Mouse (Mus musculus): Measurements from ENCODE around the gene Casp7. TPM values are rescaled to one million over a fixed set of nuclear protein-coding genes. Genes with fewer than 3 reads are reported as not detected.
A peak's percentile ranks its signal among the peaks of the same experiment; 100 is the strongest.

The Casp7 gene
- total and polyA plus RNA-seq, 3 experiments: 69.4 to 70.4 TPM; not detected in 1

DNA sequence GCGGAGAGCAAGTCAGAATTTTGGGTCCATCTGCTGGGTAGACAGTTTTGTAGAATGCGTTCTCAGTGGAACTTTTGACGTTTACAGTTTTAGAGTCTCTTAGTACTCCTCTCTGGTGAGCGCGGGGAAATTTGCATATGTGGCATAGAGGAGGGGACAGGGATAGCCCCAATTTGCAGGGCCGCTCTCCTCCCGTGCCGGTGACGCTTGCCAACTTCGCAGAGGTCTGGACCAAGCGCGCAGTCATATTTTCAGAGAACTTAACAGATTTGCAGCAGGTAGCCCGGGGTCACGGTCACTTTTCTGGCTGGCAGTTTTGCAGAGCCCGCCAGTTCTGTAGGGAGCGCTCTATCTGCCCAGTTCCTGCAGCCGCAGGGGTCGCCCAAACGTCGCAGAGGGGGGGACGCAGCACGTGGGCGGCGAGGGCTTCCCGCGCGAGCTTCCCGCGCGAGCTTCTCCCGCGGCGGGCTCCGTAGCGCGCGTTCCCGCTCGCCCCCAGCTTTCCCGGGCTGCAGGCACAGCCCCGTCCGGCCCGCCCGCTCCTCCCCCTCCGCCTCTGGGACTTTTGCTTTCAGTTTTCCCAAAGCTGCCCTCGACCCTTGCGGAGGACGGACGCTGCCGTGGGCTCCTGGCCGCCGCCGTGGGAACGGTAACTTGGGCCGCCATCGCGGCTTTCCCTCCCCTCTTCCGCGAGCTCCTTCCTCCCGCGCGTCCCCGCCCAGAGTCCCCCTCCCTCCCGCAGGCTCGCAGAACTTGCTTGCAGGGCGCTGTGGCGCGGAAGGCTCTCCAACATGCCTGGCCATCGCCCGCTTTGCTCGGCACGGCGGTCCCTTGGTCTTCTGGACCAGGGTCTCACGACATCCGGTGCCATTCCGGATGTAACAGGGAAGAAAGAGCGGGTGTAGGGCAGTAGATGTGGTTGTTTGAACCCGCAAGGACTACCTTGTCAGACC lies at the start of gene Casp7 (continued):
- TF ChIP-seq SIN3A (IDR thresholded peaks at IDR 0.05; ENCODE audit: low read length) (peak; percentile 18; the same call in 1 of the 2 replicates), MXI1 (IDR thresholded peaks at IDR 0.05; ENCODE audit: low read depth, low read length) (peak; percentile 67), UBTF (IDR thresholded peaks at IDR 0.05; ENCODE audit: borderline replicate concordance, insufficient read depth, low read depth, low read length) (0 out of 2 replicates have a peak, but pooled peaks have one; percentile 46), ELF1 (IDR thresholded peaks at IDR 0.05; ENCODE audit: low read depth, low read length) (no peak), MAFK (IDR thresholded peaks at IDR 0.05; ENCODE audit: borderline replicate concordance, low read depth, low read length) (no peak)

DNA sequence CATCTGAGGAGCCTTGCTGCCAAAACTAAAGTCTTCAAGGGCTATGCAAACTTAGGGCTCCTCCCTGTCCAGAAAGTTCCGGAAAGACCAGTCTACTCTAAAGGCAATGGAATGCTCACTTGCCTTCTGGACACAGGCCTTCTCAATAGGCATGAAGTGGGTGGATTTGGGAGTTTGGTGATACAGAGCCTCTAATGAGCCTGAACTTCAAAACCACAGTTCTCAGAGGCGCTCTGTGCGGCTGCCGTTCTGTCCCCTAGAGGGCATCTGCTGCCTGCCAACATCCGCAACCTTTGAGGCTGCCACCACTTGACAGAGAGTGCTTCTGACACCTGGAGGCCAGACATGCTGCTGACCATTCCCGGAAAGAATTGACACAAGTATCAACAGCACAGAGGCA lies 47.6 kb upstream of the Casp7 start:
- H3K9me3 ChIP-seq (replicated peaks; ENCODE audit: insufficient read depth, low read length): no peaks in the 10 kb centered on the region
- H3K4me1 ChIP-seq (ENCODE audit: control insufficient read depth in 1 of 2, insufficient read depth in 2 of 2, low read length in 2 of 2): no peaks in the 10 kb centered on the region
- H3K9ac ChIP-seq (ENCODE audit: control insufficient read depth, low read depth, low read length, poor library complexity, severe bottlenecking): no peak overlapping the region
- H3K79me2 ChIP-seq (ENCODE audit: control insufficient read depth, insufficient read depth, low read length, poor library complexity): no peaks in the 10 kb centered on the region
- DNase-seq (ENCODE audit: low read depth, low spot score): peak; percentile 35
- H3K27me3 ChIP-seq (ENCODE audit: control insufficient read depth in 1 of 2, insufficient read depth in 2 of 2, low read length in 2 of 2): peaks cover 0 to 4% of the 10 kb centered on the region in 2 experiments; a peak in 1 of 4 replicates
- H3K4me3 ChIP-seq (ENCODE audit: control insufficient read depth in 1 of 2, insufficient read depth in 1 of 2, low read depth in 2 of 2, low read length in 2 of 2): no peak overlapping the region
- TF ChIP-seq SMC3 (IDR thresholded peaks at IDR 0.05; ENCODE audit: low read depth, low read length) (peak; percentile 47), RAD21 (IDR thresholded peaks at IDR 0.05; ENCODE audit: low read depth, low read length) (peak; percentile 47), JUND (IDR thresholded peaks at IDR 0.05; ENCODE audit: low read depth, low read length) (no peak), CTCF (IDR thresholded peaks at IDR 0.05 in 2 of 3, conservative IDR thresholded peaks at IDR 0.05 in 1 of 3; ENCODE audit: control insufficient read depth in 1 of 3, insufficient read depth in 1 of 3, low read depth in 2 of 3, low read length in 3 of 3, poor library complexity in 1 of 3, severe bottlenecking in 1 of 3) (peak in 2 of 3 experiments; percentile 57 to 60; a peak in 4 of 6 replicates), POLR2A (IDR thresholded peaks at IDR 0.05; ENCODE audit: control insufficient read depth in 1 of 2, insufficient read depth in 1 of 2, low read depth in 1 of 2, low read length in 2 of 2, poor library complexity in 1 of 2) (no peak)
- H3K36me3 ChIP-seq (ENCODE audit: control insufficient read depth in 1 of 2, insufficient read depth in 2 of 2, low read length in 2 of 2): no peaks in the 10 kb centered on the region
- no peak overlapping the region for H3K27ac ChIP-seq (ENCODE audit: control insufficient read depth, low read depth, low read length)

DNA sequence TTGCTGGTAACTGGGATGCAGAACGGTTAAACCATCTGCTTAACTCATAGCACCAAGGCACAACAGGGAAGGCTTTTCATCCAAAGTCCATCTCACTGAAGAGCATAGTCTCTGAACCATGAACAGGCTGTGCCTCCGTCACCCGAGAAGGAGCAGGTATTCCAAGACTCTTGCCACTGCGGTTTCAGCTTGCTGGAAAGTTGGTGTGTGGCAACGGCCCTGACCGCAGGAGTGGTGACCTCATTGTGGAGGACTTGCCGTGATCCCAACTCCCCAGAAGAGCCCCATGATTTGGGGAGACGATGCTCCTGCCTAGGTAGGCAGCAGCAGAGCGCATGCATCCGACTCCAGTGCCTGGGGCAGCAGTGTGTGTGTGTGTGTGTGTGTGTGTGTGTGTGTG lies 43.2 kb upstream of the Casp7 start:
- DNase-seq (ENCODE audit: low read depth, low spot score): no peak
- no peak overlapping the region for H3K27ac ChIP-seq (ENCODE audit: control insufficient read depth, low read depth, low read length)
- H3K9me3 ChIP-seq (replicated peaks; ENCODE audit: insufficient read depth, low read length): no peaks in the 10 kb centered on the region
- TF ChIP-seq ETS1 (IDR thresholded peaks at IDR 0.05; ENCODE audit: low read depth, low read length) (no peak), MAX (IDR thresholded peaks at IDR 0.05; ENCODE audit: low read length) (no peak), USF1 (IDR thresholded peaks at IDR 0.05; ENCODE audit: low read depth, low read length) (no peak), NRF1 (IDR thresholded peaks at IDR 0.05; ENCODE audit: insufficient read depth, low read depth, low read length, poor library complexity, severe bottlenecking) (no peak), MYC (IDR thresholded peaks at IDR 0.05; ENCODE audit: low read depth, low read length) (no peak), TCF12 (IDR thresholded peaks at IDR 0.05; ENCODE audit: low read depth, low read length) (no peak), ZMIZ1 (IDR thresholded peaks at IDR 0.05; ENCODE audit: low read depth, low read length) (no peak), GABPA (IDR thresholded peaks at IDR 0.05; ENCODE audit: low read depth, low read length) (no peak), JUND (IDR thresholded peaks at IDR 0.05; ENCODE audit: low read depth, low read length) (no peak), HCFC1 (IDR thresholded peaks at IDR 0.05; ENCODE audit: low read depth, low read length) (no peak), UBTF (IDR thresholded peaks at IDR 0.05; ENCODE audit: borderline replicate concordance, insufficient read depth, low read depth, low read length) (no peak), CHD1 (IDR thresholded peaks at IDR 0.05; ENCODE audit: low read depth, low read length) (no peak), CHD2 (IDR thresholded peaks at IDR 0.05; ENCODE audit: low read length) (no peak), TBP (IDR thresholded peaks at IDR 0.05; ENCODE audit: low read depth, low read length) (no peak), TAL1 (IDR thresholded peaks at IDR 0.05; ENCODE audit: low read length) (no peak), RAD21 (IDR thresholded peaks at IDR 0.05; ENCODE audit: low read depth, low read length) (no peak), E2F4 (IDR thresholded peaks at IDR 0.05; ENCODE audit: borderline replicate concordance, low read depth, low read length) (no peak), POLR2A (IDR thresholded peaks at IDR 0.05; ENCODE audit: control insufficient read depth in 1 of 2, insufficient read depth in 1 of 2, low read depth in 1 of 2, low read length in 2 of 2, poor library complexity in 1 of 2) (no peak), ZNF384 (IDR thresholded peaks at IDR 0.05; ENCODE audit: low read depth, low read length) (no peak)
- peaks cover 0 to 4% of the 10 kb centered on the region in 2 experiments; a peak in 1 of 4 replicates for H3K27me3 ChIP-seq (ENCODE audit: control insufficient read depth in 1 of 2, insufficient read depth in 2 of 2, low read length in 2 of 2)
- peaks cover 0 to 4% of the 10 kb centered on the region in 2 experiments; a peak in 2 of 4 replicates for H3K4me1 ChIP-seq (ENCODE audit: control insufficient read depth in 1 of 2, insufficient read depth in 2 of 2, low read length in 2 of 2)
- no peaks in the 10 kb centered on the region for H3K36me3 ChIP-seq (ENCODE audit: control insufficient read depth in 1 of 2, insufficient read depth in 2 of 2, low read length in 2 of 2)
- H3K4me3 ChIP-seq (ENCODE audit: control insufficient read depth in 1 of 2, insufficient read depth in 1 of 2, low read depth in 2 of 2, low read length in 2 of 2): no peak overlapping the region
- H3K9ac ChIP-seq (ENCODE audit: control insufficient read depth, low read depth, low read length, poor library complexity, severe bottlenecking): no peak overlapping the region
- no peaks in the 10 kb centered on the region for H3K79me2 ChIP-seq (ENCODE audit: control insufficient read depth, insufficient read depth, low read length, poor library complexity)
